Mouse (Mus musculus): ENCODE results near the gene Wdhd1.

GRCm38 (mm10) chr14:47220231-47221025, 56.2 kb downstream of the Wdhd1 start:
- no peak for TF ChIP-seq POLR2A (IDR thresholded peaks at IDR 0.05; ENCODE audit: extremely low read depth, insufficient read depth, low read length)
- TF ChIP-seq CTCF (IDR thresholded peaks at IDR 0.05; ENCODE audit: extremely low read depth, insufficient read depth, low read length) = no peak

All from cortical plate, adult 2 months (tissue).